Mouse (Mus musculus) Muller cell, postnatal 12 days (primary cell): ENCODE measurements around the gene Tbca.

Experiments
- DNase-seq: peaks from one replicate; pipeline ENCODE4 v3.0.0-alpha.2; 2015; ENCODE audit errors: inconsistent ontology term

The Tbca gene

DNA sequence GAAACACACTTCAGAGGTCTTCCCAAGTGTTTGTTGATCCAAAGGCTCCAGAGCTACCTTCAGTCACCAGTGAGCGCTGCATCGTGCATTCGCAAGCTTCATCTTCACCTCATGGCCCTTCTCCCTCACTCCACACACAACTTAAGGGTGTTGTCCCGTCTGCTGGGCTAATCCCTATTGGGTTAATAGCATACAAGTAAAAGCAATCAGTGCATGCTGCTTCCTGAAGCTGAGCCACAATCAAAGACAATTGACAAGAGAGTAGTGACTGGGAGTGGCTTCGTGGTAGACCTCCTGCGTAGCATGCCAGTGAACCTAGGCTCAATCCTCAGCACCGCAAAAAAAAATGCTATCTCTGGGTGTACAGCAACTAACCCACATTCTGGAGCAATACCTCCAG is 59.2 kb downstream of the Tbca start:
- DNase-seq: no peak

DNA sequence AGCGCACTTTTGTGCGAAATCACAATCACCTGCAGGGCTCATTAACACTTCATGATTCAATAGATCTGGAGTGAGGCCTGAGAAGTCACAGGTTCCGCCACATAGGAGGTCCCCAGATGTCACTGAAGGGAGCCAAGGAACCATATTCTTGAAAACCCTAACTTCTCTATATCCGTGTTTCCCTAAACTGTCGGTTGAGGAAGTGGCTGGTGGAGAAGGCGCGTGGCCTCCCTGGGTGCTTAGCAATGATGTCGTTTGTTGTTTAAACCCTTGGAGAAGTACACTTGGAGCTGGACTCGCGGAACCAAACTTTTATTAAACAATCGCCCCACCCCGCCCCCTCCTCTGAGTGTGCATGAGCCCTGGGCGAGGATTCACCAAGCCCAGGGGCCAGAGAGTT is 60.6 kb downstream of the Tbca start:
- no peak for DNase-seq

DNA sequence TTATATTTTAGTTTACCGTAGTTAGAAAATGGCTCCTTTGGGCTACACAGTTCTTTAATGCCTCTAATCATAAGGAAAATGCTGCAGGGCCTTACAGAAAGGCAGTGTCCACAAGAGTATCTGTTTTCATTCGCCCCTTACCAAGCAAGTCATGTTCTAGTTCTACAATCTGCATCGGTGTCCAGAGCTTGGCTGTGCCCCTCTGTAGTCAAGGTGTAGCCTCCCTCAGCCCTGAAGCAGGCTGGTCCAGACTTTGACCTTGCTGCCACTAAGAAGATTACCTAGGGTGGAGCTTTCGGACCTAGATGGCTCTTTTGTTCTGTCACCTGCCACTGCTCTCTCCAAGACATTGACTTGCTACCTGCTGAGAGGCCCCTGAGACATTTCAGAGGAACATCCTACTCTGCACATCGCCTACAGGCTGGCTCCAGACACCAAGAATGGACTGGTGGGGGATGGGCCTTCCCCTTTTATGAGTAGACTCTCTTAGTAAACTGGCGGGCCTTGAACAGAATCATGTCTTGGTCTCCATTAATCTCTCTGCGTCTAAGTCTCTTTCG is 69.4 kb downstream of the Tbca start:
- no peak for DNase-seq

DNA sequence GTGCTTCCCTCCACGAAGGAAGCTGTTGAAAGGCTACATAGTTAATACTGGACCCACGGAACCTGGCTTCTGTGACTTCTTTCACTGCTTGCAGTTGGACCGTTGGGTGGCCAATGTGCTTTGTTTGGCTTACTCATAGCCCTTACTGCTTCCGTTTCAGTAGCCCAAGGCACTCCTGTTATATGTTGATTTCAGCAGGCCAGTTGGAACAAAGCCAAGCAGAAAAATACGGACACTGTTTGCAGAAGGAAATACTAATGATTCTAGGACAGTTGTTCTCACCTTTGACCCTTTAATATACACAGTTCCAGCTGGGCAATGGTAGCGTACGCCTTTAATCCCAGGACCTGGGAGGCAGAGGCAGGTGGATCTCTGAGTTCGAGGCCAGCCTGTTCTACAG is 70.5 kb downstream of the Tbca start:
- DNase-seq: no peak

DNA sequence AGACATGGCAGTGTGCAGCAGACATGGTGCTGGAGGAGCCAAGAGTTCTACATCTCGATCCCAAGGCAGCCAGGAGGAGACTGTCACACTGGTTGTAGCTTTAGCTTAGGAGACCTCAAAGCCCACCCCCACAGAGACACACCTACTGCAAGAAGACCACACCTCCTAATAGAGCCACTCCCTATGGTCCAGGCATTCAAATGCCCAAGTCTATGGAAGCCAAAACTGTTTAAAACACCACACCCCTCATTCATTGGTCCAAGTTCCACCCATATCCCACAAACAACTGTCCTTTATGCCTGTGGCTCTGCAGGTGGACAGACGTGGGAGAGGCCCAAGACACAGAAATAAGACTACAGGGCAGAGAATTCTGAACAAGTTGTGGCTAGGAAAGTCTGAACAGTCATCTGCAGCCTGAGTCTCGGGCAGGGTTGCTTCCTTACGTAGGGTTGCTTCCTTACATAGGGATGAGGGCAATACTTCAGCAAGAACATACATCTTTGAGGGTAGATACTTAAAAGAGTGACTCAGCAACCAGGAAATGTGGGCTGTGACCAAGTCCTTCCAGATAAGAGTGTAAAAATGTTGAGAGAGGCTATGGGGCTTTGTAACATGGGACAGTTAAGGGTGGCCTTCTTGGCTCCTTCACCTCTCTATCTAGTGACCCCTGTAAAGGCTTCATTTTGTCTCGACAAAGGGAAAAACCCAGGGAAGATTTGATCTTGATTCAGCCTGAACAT is 74.0 kb downstream of the Tbca start:
- no peak for DNase-seq

DNA sequence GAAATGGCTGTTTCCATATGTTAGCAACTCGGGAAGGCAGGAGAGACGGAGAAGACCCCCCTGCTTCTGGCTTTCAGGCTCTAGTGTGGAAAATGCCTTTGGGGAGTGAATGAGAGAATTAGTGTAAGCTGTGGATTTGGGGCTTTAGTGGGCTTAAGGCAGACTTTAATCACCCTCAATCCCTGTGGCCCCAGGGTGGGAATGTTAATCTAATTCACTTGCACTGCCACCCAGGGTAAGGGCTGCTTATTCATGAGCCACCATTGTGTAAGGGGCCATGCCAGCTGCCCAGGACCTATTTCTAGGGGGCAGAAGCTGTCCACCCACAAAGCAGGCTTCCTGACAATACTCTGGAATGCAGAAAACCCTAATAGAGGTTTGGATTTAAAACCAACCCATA is 78.2 kb downstream of the Tbca start:
- DNase-seq: no peak

DNA sequence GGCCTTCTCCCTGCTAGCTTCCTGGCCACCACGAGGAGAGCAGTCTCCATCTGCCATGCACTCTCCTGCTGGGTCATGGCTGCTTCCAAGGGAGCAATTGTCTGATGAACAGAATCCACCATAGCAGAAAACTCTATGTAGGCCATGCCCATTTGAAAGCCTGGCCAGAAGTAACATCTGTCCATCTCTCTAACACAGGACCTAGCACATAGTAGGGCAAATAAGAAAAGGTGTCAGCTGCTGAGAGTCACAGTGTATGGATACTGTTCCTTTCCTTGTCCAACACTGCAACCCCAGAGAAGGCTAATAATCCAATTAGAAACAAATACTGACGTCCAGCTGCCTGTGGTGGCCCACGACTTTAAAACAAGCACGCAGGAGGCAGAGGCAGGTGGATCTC is 79.1 kb downstream of the Tbca start:
- DNase-seq: no peak

DNA sequence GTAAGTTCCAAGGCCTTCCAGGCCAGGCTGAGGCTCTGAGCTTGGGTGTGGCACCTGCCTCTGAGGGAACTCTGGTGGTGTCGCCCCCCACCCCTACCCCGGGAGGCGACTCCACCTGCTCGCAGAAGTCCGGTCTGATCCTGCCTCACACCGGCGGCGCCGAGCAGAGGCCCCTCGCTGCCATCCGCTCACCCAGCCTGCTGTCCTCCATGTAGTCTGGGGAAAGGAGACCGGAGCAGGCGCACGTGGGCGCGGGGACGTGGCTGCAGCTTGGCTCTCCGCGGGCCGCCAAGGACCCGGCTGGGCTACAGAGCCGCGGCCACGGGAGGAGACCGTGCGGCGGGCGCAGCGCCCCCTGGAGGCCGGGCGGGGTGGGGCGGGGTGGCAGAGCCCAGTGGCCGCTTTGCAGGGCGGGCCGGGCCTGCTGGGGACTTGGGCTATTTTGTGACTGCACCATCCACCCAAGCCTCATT is 79.8 kb downstream of the Tbca start:
- peak; percentile 73 for DNase-seq

DNA sequence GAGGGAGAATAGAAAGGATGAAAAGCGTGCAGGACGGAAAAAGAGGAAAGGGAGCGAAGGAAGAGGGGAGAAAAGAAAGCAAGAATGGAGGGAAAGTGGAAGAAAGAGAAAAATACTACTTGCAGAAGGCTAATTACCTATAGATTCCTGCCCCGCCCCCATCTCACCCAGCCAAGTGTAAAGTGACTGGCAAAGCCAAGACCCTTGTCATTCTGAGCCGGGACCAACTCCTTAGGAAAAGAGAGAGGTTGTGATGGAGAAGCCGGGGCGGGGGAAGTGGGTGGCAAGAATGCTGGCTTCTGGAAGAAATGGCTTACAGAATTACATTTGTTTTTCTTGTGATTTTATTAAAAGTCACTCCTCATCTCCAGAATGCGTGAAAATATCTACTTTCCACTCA is 80.8 kb downstream of the Tbca start:
- DNase-seq: no peak

DNA sequence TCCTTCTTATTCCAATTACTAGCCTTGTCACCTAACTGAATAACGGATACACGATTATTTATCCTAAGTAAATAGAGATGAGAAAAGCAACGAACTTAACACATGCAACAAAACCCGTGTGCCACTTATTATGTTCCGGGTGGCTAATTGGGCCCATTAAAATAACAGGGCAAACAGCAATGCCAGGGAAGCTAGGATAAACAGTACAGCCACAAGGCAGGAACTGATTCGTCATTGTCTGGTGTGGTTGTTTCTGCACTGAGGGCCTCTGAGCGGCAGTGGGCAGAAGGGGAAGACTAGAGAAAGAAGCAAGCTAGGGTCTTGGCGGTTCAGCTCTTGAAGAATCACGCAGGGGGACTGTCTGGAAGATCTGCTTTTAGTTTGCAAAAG is 81.4 kb downstream of the Tbca start:
- DNase-seq: no peak

DNA sequence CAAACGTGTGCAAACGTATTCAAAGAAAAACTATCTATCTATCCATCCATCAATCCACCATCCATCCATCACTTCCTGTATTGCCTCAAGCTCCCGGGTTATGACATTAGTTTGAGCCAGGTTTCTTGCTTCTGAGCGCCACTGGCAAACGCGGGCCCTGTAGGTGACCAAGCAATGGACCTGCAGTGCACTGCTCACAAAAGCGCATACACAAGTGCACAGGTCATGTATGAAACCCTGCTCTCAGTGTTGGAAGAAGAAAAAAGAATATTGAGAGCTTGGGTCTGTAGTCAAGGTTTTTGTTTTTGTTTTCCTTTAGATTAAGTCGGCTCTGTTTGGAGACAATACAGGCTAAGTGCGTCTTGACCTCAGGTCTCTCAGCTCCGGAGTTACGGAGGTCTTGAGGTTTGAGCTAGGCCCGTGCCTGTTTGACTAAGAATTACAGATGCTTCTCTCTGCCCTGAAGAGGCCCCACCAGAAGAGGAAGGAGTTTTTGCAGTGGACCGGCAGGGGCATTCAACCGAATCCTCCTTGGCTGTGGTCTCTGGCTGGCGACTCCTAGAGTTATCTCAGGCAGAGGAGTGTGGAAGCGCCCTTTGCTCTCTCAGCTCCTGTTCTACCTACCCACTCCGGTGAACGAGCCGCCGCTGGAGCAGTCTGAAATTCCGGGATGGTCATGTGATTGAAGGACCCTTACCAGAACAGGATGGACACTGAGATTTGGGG is 81.9 kb downstream of the Tbca start:
- no peak for DNase-seq

DNA sequence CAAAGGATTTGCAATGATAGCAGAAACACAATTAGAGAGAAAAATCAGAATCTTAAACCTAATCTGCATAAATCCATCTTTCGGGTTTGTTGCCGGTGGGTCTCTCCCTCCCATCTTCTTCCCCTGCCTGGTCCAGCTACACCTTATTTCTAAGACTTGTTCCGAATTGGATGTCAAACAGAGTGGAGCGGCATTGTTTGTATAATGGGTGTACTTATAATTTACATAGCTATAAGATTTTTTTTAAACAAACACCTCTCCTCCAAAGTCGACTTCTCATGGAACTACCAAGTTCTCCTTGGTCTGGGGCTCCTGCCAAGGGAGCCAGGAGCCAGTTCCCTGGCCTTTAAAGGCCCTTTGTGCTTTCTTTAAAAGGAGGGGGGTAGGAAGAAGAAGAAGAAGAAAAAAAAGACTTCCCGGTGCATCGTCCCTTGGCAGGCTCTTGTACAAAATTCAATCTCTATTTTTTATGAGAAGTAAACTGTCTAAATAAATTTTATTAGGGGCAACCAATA is 83.2 kb downstream of the Tbca start:
- DNase-seq: no peak

DNA sequence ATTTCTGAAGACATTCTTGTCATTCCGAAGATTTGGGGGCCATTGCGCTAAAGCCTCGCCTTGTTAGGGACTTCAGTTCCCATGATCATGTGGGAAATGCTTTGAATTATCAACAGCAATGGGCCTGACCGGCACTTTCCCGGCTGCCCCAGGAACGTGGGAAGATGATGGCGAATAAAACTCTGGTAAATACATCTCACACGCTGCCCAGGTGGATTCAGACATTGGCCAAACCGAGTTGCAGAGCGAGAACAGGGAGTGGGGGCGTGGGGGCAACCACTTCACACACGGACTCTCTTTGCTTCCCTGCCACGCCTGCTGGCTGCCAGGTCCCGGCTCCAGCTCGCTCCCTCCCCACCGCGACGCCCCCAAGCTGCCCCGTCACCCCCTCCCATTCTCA is 83.7 kb downstream of the Tbca start:
- no peak for DNase-seq

DNA sequence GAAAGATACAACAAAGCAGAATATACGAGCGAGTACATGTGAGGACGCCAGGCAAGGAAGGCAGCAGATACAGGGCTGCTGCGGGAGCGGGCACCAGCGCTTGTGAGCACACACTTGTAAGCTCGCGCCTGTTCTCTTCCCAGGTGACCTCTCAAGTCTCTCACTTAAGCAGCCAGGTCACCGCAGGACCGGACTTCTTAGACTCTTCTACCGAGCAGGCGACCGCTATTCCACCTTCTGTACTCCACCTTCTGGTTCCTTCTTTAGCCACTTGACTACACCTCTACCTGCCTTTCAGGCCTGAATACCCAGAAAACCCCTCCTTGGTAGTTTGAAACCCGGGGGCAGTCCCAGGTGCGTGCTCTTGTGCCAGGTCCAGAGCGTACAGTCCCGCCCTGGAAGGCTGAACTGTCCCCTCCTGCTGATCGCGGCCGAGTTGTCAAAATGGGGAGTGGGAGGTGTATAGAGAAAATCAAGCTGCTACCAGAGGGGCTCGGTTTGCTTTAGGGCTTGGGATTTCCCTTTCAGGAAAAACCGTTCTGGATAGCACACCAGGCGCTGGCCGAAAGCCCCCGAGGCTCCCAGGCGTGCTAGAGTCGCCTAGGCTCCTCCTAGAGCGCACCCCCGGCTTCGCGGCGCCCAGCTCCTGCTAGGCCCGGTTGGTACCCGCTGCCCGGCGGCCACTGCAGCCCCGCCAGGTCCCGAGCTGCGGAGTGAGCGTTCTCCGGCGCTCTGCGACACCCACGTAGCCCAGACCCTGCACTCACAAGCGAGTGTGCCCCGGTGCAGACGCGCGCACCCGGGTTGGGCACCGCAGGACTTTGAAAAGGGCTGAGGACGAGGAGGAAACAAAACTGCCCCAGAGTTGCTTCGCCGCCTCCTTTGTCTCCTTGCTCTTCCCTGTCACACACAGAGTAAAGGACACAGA is 84.7 kb downstream of the Tbca start:
- DNase-seq: no peak

DNA sequence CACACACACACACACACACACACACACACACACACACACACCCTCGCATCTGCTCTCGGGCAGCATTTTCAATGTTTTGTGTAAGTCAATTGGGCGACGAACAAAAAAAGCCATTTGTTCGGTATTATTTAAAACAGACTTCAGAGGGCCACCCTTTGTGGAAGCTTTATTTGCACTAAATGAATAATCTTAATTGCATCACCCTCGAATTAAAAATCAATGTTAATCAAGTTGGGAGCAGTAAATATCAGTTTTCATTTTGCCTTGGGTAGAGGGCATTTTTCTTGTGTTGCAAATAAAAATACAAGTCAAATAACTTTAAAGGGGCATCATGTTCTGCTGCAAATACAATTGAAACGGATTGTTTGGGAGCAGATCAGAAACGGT is 85.3 kb downstream of the Tbca start:
- DNase-seq: no peak

DNA sequence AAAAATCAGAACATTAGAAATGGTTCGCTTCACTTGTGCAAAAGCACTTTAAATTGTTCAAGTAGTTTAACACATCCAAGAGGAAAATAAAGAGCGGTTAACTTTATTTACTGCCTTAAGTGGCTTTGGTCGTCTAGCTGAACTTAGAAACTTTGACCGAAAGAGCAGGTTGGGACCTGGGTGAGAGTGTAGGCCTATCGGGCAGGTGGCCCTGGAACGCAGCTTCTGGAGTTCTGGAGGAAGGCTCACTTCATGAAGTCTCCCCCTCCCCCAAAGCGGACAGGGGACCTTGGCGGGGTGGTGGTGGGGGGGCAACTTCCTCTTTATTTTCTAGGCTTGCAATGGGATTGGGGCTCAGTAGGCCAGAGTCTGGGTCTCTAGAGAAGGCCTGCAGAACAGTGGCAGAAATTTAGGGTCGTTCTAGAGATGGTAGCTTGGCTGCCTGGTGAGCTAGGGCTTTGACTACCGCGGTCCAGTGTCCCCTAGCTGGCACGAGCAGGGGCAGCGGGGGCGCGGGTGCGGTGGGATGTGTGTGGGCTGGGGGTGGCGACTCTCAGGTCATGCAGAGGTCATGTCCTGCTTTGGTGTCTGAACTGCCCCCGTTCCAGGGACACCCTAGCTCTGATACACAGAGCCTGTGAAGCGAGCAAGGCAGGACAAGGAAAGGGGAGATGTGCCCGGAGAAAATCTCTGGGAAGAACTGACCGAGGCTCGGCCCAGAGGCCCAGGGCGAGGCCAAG is 86.1 kb downstream of the Tbca start:
- DNase-seq: no peak

DNA sequence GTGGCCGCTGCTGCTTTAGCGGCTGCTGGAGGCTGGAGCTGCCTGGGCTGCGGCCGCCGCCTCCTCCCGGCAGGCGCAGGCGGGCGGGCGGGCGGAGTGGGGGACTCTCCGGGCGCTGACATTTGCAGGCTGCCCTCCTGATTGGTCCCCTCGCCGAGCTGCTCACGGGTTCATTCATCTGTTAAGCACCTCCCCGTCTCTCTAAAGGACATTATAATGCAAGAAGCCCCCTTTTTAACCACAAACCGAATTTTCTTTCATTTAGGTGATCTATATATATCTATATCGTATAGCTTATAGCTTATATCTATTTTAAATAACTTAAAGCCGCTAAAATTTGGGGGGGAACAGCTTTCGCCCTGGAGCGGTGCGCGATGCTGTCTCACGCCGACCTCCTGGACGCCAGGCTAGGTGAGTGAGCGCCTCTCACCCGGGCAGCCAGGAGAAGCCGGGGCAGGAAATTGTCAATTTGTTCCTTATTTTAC is 86.7 kb downstream of the Tbca start, which contains the start of gene Otp:
Gene Otp (plus strand): TSS at position 207 of the 485 bp plus-strand sequence.
- DNase-seq: no peak

DNA sequence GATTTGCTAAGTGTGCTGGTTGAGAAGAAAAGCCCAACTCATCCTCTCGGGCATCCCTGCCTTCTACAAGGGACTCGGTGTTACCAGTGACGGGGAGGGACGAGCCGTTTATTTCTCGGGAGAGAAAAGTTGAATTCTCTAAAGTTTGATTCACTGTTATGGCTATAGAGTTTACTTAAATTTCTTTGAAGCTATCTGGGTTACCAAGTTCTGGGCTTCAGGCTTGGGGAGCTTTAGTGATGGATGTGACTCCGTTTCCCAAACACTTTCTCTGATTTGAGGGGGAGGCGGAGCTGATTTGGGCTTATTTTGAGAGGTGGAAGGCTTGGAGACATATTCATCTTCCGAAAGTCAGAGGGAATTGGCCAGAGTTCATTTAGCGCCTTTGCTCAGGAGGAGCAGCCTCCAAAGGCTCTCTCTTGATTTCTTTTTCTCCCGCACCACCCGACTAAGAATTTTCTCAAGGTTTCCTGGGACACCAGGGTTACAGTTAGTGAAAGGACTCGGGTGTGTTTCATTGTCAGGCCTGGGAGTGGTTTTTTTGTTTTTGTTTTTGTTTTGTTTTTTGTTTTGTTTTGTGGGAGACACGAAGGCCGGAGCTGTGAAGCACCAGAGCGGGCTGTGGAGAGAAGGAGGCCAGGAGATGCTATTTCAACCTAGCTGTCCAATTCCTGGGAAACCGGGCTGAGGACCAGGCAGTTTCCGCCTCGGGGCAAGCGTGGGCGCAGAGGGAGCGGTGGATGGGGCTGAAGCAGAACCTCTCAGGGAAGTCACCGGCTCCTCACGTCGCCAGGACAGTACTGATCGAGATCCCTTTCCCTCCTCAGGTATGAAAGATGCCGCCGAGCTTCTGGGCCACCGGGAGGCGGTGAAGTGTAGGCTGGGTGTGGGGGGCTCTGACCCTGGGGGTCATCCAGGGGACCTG is 87.8 kb downstream of the Tbca start:
- DNase-seq: no peak

DNA sequence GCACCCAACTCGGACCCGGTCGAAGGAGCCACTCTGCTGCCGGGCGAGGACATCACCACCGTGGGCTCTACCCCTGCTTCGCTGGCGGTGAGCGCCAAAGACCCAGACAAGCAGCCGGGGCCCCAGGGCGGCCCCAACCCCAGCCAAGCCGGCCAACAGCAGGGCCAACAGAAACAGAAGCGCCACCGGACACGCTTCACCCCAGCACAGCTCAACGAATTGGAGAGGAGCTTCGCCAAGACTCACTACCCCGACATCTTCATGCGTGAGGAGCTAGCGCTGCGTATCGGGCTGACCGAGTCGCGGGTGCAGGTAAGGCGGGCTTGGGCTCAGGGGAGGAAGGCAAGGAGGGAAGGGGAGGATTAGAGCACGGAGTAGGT is 88.5 kb downstream of the Tbca start:
- DNase-seq: no peak
